Mouse (Mus musculus) midbrain, embryonic 15.5 days (tissue): ENCODE measurements around the gene Smarcad1. TPM values are rescaled to one million over a fixed set of nuclear protein-coding genes. Genes with fewer than 3 reads are reported as not detected.
"Not testable (repeated sequence)": the region's sequence is repeated elsewhere in the genome, so short reads cannot be mapped to it uniquely, and the experiment has no call there.

Experiments
- ATAC-seq: fragments of 200-750 bp; cut with Nextera tagmentation; replicated peaks from 2 replicates; pipeline ENCODE4 v1.8.0; 2017; ENCODE audit warnings: moderate TSS enrichment
- H3K27ac ChIP-seq: fragments of 300-500 bp; sonication (generic); 2 replicates; pipeline ENCODE4 v1.5.1; 2015; ENCODE audit warnings: mild to moderate bottlenecking, inconsistent platforms
- H3K27me3 ChIP-seq: fragments of 300-500 bp; sonication (generic); replicated peaks from 2 replicates; pipeline ENCODE4 v1.6.1; 2015; ENCODE audit warnings: inconsistent platforms
- H3K36me3 ChIP-seq: fragments of 300-500 bp; sonication (generic); replicated peaks from 2 replicates; pipeline ENCODE4 v1.6.1; 2015; ENCODE audit warnings: inconsistent platforms
- H3K4me1 ChIP-seq: fragments of 300-500 bp; sonication (generic); 2 replicates; pipeline ENCODE4 v1.6.1; 2015; ENCODE audit warnings: inconsistent platforms
- H3K4me2 ChIP-seq: fragments of 300-500 bp; sonication (generic); 2 replicates; pipeline ENCODE4 v1.6.1; 2015; ENCODE audit warnings: inconsistent platforms, mild to moderate bottlenecking, moderate library complexity
- H3K4me3 ChIP-seq: fragments of 300-500 bp; sonication (generic); 2 replicates; pipeline ENCODE4 v1.5.1; 2015; ENCODE audit warnings: mild to moderate bottlenecking, inconsistent platforms
- H3K9ac ChIP-seq: fragments of 300-500 bp; sonication (generic); 2 replicates; pipeline ENCODE4 v1.6.1; 2015; ENCODE audit warnings: mild to moderate bottlenecking, inconsistent platforms
- H3K9me3 ChIP-seq: fragments of 300-500 bp; sonication (generic); 2 replicates; pipeline ENCODE4 v1.6.1; 2016; ENCODE audit warnings: inconsistent platforms
- WGBS: fragments of 180-500 bp; shearing (Covaris S2); methylation state at CpG from one replicate; pipeline ENCODE4 v1.1.7; 2015; ENCODE audit warnings: mixed read lengths; 5-methylcytosine and 5-hydroxymethylcytosine counted together
- polyA plus RNA-seq: library from polyadenylated mRNA; unstranded; fragments of >200 nt; fragmentation: Nextera tagmentation; extraction: Ambion mirVana; gene quantifications from 2 replicates; pipeline ENCODE4 v1.2.1, GENCODE M21; 2015

Smarcad1 gene
- polyA plus RNA-seq, 1 experiment from 2014 or later, result 71.4 TPM

DNA sequence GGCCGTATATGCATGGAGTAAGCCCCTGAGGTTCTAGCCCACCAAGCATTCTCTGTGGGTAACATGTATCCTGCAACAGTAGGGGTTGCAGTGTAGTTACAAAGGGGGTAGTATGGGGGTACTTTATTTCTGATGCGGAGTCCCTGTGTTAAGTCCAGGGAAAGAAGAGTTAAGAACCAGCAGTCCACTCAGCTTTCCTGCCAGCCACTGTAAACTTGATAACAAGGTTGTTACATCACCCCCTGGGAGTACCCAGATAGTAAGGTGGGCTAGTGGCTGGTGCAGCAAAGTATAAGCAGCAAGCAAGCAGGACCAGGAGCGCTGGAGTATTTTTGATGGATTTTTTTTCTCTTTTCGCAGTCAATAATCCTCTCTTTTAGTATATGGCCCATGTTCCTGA, 17.3 kb upstream of the Smarcad1 start:
- WGBS, result 96% methylated on average over 4 of the region's 4 CpGs
- H3K36me3 ChIP-seq, result no peaks in the 10 kb centered on the region
- H3K9ac ChIP-seq, result no peak overlapping the region
- ATAC-seq, result no peak
- H3K27ac ChIP-seq, result no peak overlapping the region
- H3K4me1 ChIP-seq, result no peaks in the 10 kb centered on the region
- no peaks in the 10 kb centered on the region for H3K9me3 ChIP-seq
- H3K4me2 ChIP-seq, result no peak overlapping the region
- H3K4me3 ChIP-seq, result no peak overlapping the region
- no peaks in the 10 kb centered on the region for H3K27me3 ChIP-seq

DNA sequence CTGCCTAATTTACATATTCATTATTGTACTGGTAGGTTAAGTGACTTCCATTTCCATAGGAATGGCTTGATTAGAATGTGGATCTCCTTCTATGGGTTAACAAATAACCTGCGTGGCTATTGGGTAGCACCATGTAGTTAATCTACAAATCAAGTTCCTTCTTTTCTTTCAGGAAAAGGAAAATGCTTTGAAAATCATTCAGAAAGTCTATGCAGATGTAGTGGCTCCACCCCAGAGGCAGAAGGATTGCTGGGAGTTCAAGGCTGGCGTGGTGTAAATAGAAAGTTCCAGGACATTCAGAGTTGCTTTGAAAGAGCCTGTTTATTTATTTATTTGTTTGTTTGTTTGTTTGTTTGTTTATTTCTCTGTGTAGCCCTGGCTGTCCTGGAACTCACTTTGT, 7.7 kb upstream of the Smarcad1 start:
- Histone ChIP-seq H3K9ac (no peak overlapping the region), H3K9me3 (no peaks in the 10 kb centered on the region), H3K4me3 (no peak overlapping the region), H3K27ac (no peak overlapping the region), H3K4me1 (no peaks in the 10 kb centered on the region), H3K36me3 (no peaks in the 10 kb centered on the region), H3K27me3 (no peaks in the 10 kb centered on the region), H3K4me2 (no peak overlapping the region)
- ATAC-seq, result no peak
- WGBS, result 92% methylated on average over 2 of the region's 2 CpGs

DNA sequence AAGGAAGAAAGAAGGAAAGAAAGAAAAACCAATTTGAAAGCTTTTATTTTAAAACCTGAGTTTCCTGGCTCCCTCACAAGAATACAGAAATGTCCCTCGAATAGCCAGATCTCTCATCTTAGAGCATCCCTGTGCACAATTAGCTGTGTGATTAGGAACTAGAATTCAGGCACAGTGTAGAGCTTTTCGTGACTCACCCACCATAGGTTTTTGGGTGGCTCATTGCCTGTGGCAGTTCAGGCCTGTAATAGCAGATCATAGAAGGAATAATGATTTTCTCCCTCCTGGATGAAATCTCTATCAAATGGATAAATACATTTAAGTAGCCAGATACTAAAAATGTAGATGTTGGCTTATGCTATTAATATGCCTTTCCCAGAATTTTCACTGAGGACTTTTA, 6.9 kb upstream of the Smarcad1 start:
- H3K4me3 ChIP-seq, result no peak overlapping the region
- ATAC-seq, result no peak
- no peaks in the 10 kb centered on the region for H3K36me3 ChIP-seq
- H3K4me1 ChIP-seq, result no peaks in the 10 kb centered on the region
- H3K9me3 ChIP-seq, result no peaks in the 10 kb centered on the region
- no peak overlapping the region for H3K9ac ChIP-seq
- no peaks in the 10 kb centered on the region for H3K27me3 ChIP-seq
- no peak overlapping the region for H3K4me2 ChIP-seq
- WGBS, result 92% methylated on average over 2 of the region's 2 CpGs
- no peak overlapping the region for H3K27ac ChIP-seq

DNA sequence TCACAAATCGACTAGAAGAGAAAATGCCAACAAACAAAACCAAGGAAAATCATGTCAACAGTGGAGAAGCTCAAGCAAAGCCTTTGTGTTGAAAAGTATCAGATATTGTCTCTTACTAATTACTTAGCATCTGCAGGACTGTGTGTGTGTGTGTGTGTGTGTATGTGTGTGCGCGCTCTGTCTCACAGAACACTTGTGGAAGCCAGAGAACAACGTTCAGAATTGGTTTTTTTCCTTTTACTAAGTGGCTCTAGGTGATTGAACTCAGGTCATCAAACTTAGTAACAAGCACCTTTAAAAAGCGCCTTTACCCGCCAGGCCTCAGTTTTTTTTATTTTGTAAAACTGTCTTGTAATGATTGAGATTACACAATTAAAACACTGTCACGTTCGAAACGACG, 451 bp upstream of the Smarcad1 start:
- H3K36me3 ChIP-seq, result peaks cover 27% of the 10 kb centered on the region
- H3K4me3 ChIP-seq, result peak overlapping the region; percentile 83
- peaks cover 15% of the 10 kb centered on the region for H3K4me1 ChIP-seq
- peak overlapping the region; percentile 69 for H3K4me2 ChIP-seq
- H3K9ac ChIP-seq, result peak overlapping the region; percentile 41; the same call in 1 of the 2 replicates
- H3K27ac ChIP-seq, result peak overlapping the region; percentile 99
- peak; percentile 63 for ATAC-seq
- no peaks in the 10 kb centered on the region for H3K9me3 ChIP-seq
- no peaks in the 10 kb centered on the region for H3K27me3 ChIP-seq
- WGBS, result 34% methylated on average over 10 of the region's 10 CpGs

DNA sequence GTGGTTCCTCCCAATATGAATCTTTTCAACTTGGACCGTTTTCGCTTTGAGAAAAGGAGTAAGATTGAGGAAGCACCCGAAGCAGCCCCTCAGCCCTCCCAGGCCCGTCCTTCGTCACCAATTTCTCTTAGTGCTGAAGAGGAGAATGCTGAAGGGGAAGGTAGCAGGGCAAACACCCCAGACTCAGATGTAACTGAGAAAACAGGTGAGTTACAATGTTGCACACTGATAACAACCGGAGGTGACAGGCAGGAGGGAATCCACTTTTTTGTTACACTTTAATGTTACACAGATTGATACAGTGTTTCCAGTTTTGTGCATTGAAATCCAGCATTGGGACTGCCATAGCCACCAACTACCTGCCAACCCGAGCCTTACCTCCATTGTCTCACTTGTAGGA, 858 bp downstream of the Smarcad1 start:
- Histone ChIP-seq H3K27ac (peak overlapping the region; percentile 99), H3K4me1 (peaks cover 15% of the 10 kb centered on the region), H3K9me3 (no peaks in the 10 kb centered on the region), H3K36me3 (peaks cover 27% of the 10 kb centered on the region), H3K27me3 (no peaks in the 10 kb centered on the region), H3K4me2 (peak overlapping the region; percentile 69), H3K4me3 (peak overlapping the region; percentile 83), H3K9ac (peak overlapping the region; percentile 95)
- peak; percentile 15; the same call in 1 of the 2 replicates for ATAC-seq
- 13% methylated on average over 7 of the region's 7 CpGs for WGBS

DNA sequence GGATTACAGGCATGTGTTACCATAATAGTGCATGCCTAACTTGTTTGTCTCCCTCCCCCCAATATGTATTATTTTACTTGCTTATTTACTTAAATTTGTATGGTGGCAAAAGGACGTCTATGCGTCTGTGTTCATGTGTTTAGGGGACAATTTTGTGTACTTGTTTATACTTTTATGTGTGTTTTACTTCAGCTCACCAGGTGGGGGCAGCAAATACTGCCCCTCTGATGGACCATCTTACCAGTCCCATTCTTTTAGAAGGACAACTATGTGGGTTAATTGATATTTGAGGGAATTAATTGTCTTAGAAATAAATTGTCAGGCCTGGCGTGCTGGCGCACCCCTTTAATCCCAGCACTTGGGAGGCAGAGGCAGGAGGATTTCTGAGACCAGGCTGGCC, 6.7 kb downstream of the Smarcad1 start:
- no peaks in the 10 kb centered on the region; the same call in 1 of the 2 replicates for H3K9me3 ChIP-seq
- H3K9ac ChIP-seq, result no peak overlapping the region
- no peak overlapping the region for H3K27ac ChIP-seq
- H3K36me3 ChIP-seq, result peaks cover 50% of the 10 kb centered on the region
- 98% methylated on average over 4 of the region's 4 CpGs for WGBS
- no peak for ATAC-seq
- peaks cover 2% of the 10 kb centered on the region for H3K4me1 ChIP-seq
- no peak overlapping the region for H3K4me2 ChIP-seq
- no peak overlapping the region for H3K4me3 ChIP-seq
- no peaks in the 10 kb centered on the region for H3K27me3 ChIP-seq

DNA sequence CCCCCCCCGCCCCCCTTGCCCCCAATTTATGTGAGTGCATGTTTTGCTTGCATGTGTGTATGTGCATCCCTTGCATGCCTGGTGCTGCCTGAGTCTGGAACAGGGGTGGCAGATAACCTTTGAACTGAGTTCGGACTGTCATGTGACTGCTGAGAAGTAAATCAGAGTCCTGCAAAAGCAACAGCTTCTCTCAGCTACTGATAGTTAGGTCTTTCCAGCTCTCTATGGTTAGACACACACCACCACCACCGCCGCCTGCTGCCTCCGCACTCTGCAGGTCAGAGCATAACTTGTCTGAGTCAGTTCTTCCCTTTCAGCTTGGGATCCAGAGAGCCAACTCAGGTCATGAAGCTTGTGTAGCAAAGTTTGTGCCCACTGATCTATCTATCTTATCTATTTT, 14.2 kb downstream of the Smarcad1 start:
- no peak for ATAC-seq
- H3K36me3 ChIP-seq, result peaks cover 40% of the 10 kb centered on the region
- H3K27ac ChIP-seq, result no peak overlapping the region
- H3K9ac ChIP-seq, result no peak overlapping the region
- no peak overlapping the region for H3K4me2 ChIP-seq
- H3K9me3 ChIP-seq, result no peaks in the 10 kb centered on the region
- no peaks in the 10 kb centered on the region for H3K4me1 ChIP-seq
- H3K27me3 ChIP-seq, result no peaks in the 10 kb centered on the region
- no peak overlapping the region for H3K4me3 ChIP-seq
- WGBS, result 93% methylated on average over 5 of the region's 5 CpGs

DNA sequence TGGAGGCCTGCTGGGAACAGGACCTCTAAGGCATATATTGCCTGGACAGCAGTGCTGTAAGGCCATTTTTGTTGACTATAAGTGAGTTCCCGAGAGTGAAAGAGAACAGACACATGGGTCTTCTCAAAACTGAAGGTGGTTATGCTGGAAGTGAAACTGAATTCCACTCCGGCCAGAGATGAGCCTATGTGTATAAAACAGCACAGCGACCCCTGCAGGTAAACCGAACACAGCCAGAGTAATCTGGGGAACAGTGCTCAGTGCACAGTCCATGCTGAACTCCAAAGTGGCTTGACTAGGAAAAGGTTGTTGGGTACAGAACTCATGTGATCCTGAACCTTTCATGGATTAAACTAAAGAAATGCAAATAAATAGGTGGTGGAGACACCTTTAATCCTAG, 14.8 kb downstream of the Smarcad1 start:
- H3K4me3 ChIP-seq, H3K4me1 ChIP-seq, H3K4me2 ChIP-seq, H3K27me3 ChIP-seq, H3K27ac ChIP-seq, ATAC-seq, H3K9ac ChIP-seq, H3K9me3 ChIP-seq: not testable (repeated sequence)
- WGBS, result 78% methylated on average over 4 of the region's 4 CpGs
- H3K36me3 ChIP-seq, result peaks cover 38% of the 10 kb centered on the region

DNA sequence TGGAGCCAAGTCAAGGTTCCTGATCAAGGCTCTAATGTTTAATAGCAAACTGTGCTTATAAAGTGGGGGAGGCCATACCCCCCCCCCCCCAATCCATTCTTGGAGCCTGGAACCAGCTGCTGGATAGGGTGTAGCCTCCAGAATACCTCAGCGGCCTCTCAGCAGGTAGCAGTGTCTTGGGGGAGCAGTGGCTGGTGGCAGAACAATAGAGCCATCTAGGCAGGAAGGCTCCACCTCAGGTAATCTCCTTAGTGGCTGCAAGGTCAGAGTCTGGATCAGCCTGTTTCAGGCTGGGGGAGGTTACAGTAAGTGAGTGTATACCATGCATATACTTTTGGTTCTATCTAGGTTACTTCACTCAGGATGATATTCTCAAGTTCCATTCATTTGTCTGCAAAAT, 18.7 kb downstream of the Smarcad1 start:
- 70% methylated on average over 1 of the region's 1 CpGs for WGBS
- Histone ChIP-seq H3K4me2 (no peak overlapping the region), H3K9ac (no peak overlapping the region), H3K27ac (no peak overlapping the region), H3K4me1 (no peaks in the 10 kb centered on the region), H3K4me3 (no peak overlapping the region), H3K27me3 (no peaks in the 10 kb centered on the region), H3K9me3 (no peaks in the 10 kb centered on the region), H3K36me3 (peaks cover 27% of the 10 kb centered on the region)
- ATAC-seq, result no peak

DNA sequence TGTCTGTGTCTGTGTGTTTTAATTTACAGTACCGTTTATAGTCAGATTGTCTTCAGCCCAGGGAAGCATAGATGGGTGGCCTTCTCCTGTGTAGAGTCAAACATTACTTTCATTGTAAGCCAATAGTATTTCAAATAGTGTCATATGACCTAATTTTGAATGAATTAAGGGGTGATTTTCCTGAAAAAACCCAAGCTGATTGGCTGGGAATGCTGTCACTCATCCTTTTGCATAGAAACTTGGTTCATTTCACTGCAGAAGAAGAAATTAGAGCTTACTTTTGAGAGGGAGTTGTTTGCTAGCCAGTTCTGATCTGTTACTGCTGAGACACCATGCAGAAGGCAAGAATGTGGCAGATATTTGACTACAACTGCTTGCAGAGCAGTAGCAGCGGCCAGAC, 32.8 kb downstream of the Smarcad1 start:
- Histone ChIP-seq H3K27ac (no peak overlapping the region), H3K27me3 (no peaks in the 10 kb centered on the region), H3K4me3 (no peak overlapping the region), H3K9me3 (no peaks in the 10 kb centered on the region), H3K36me3 (peaks cover 30% of the 10 kb centered on the region), H3K9ac (no peak overlapping the region), H3K4me2 (no peak overlapping the region), H3K4me1 (no peaks in the 10 kb centered on the region)
- 84% methylated on average over 2 of the region's 2 CpGs for WGBS
- ATAC-seq, result no peak

DNA sequence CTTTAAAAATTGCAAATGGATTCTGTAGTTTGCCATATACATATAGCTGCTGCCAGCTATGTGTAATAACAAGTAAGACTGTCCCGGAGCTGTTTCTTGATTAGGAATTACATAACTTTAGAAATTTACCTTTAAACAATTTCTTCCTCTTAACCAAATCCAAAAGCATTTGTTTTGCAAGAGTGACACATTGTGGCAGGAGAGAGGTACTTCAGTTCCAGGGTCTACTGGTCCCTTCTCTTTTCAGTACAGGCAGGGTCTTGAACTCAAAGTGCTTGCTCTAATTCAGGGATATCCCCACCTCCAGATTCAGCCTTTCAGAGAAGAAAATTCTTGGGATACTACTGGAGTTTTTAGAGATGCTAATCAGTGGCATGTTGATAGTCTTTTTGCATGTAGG, 36.8 kb downstream of the Smarcad1 start:
- Histone ChIP-seq H3K27ac (no peak overlapping the region), H3K9me3 (no peaks in the 10 kb centered on the region), H3K4me2 (no peak overlapping the region), H3K27me3 (no peaks in the 10 kb centered on the region), H3K4me1 (no peaks in the 10 kb centered on the region), H3K36me3 (peaks cover 6% of the 10 kb centered on the region; the same call in 1 of the 2 replicates), H3K4me3 (no peak overlapping the region), H3K9ac (no peak overlapping the region)
- WGBS, result 98% methylated on average over 1 of the region's 1 CpGs
- ATAC-seq, result no peak

DNA sequence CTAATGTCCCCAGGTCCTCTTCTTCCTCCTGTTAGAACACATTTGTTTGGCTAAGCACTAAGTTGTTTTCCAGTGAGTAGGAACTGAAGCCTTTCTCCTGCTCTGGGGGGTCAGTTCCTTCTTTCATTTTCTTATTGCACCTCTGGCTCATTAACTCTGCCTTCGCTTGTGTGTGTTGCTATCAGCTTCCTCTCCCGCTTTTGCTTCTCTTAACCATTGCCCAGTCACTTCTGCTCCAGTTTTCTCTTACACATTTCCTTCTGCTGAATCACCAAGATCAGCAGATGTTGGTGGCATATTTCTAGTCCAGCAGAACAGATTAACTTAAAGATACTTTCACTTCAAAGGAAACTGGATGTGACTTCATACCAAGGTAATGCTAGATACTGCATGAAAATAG, 72.5 kb downstream of the Smarcad1 start:
- H3K4me2 ChIP-seq, result no peak overlapping the region
- ATAC-seq, result no peak
- no peaks in the 10 kb centered on the region for H3K4me1 ChIP-seq
- peaks cover 35% of the 10 kb centered on the region for H3K36me3 ChIP-seq
- no peaks in the 10 kb centered on the region for H3K27me3 ChIP-seq
- H3K9ac ChIP-seq, result no peak overlapping the region
- no peaks in the 10 kb centered on the region for H3K9me3 ChIP-seq
- no peak overlapping the region for H3K27ac ChIP-seq
- H3K4me3 ChIP-seq, result no peak overlapping the region
- 92% methylated on average over 2 of the region's 2 CpGs for WGBS

DNA sequence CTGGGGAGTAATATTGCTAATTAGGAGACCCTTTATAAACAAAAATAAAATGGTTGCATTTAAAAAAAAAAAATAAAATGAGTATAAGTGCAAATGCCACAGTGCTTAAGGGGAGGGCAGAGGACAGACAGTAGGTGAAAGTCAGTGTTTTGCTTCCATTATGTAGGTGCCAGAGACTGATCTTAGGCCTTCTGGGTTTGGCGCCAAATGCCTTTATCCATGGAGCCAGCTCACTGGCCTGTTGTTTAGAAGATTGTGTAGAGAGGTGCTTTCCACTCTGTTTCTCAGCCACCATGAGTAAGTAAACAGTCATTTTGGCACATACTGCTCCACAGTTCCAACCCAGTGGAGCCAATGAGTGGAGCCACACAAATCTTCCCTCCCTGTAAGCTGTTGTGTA, 75.2 kb downstream of the Smarcad1 start:
- Histone ChIP-seq H3K9ac (no peak overlapping the region), H3K9me3 (no peaks in the 10 kb centered on the region), H3K4me3 (no peak overlapping the region), H3K36me3 (peaks cover 33% of the 10 kb centered on the region), H3K27ac (no peak overlapping the region), H3K4me2 (no peak overlapping the region), H3K27me3 (no peaks in the 10 kb centered on the region), H3K4me1 (no peaks in the 10 kb centered on the region)
- WGBS, result 87% methylated on average over 1 of the region's 1 CpGs
- ATAC-seq, result peak; percentile 37; the same call in 1 of the 2 replicates
